Mouse (Mus musculus) midbrain, embryonic 14.5 days (tissue): ENCODE data around the gene Hspa4. TPM values are rescaled to one million over a fixed set of nuclear protein-coding genes. Genes with fewer than 3 reads are reported as not detected.

Experiments
- polyA plus RNA-seq: library from polyadenylated mRNA; unstranded; fragments of >200 nt; fragmentation: Nextera tagmentation; extraction: Ambion mirVana; gene quantifications from 2 replicates; pipeline ENCODE4 v1.2.1, GENCODE M21; 2014

Hspa4 gene
- polyA plus RNA-seq, 1 experiment from 2014 or later = 57.4 TPM

Other genes starting within 250 kb of the Hspa4 start
- 15.1 and 20.3 TPM in 2 replicates for gene Zcchc10, start 24.2 kb upstream of the Hspa4 start, polyA plus RNA-seq
- gene Aff4, start 50.4 kb upstream of the Hspa4 start, polyA plus RNA-seq = 105 and 107 TPM in 2 replicates
- not detected in 2 replicates for gene Leap2, start 122.7 kb upstream of the Hspa4 start, polyA plus RNA-seq
- gene Uqcrq, start 130.4 kb upstream of the Hspa4 start, polyA plus RNA-seq = 665 and 802 TPM in 2 replicates
- gene Gdf9, start 130.6 kb upstream of the Hspa4 start, polyA plus RNA-seq = 3.7 and 5.9 TPM in 2 replicates
- not detected in 2 replicates for gene Gm10447, start 156.7 kb upstream of the Hspa4 start, polyA plus RNA-seq
- gene Shroom1, start 156.7 kb upstream of the Hspa4 start, polyA plus RNA-seq = 1.5 and 1.9 TPM in 2 replicates
- not detected in 2 replicates for gene Gm9837, start 170.0 kb upstream of the Hspa4 start, polyA plus RNA-seq
- gene Gm9945, start 179.7 kb upstream of the Hspa4 start, polyA plus RNA-seq = not detected in 2 replicates
- 0.50 and 0.69 TPM in 2 replicates for gene Sowaha, start 179.8 kb upstream of the Hspa4 start, polyA plus RNA-seq
- gene Sept8, start 218.8 kb upstream of the Hspa4 start, polyA plus RNA-seq = 13.0 and 16.5 TPM in 2 replicates